Mouse (Mus musculus) stomach, embryonic 15.5 days (tissue): Measurements from ENCODE around the gene Cers1. TPM values are rescaled to one million over a fixed set of nuclear protein-coding genes. Genes with fewer than 3 reads are reported as not detected.

Experiments used
- ATAC-seq: fragments of 200-750 bp; cut with Nextera tagmentation; 2 replicates; pipeline ENCODE4 v1.8.0; 2017; ENCODE audit warnings: low read depth, moderate number of reproducible peaks, moderate TSS enrichment; ENCODE audit not compliant: insufficient read depth, low FRiP score
- H3K27ac ChIP-seq: fragments of 300-500 bp; sonication (generic); 2 replicates; pipeline ENCODE4 v1.5.1; 2015; ENCODE audit warnings: mild to moderate bottlenecking, inconsistent platforms
- H3K27me3 ChIP-seq: fragments of 300-500 bp; sonication (generic); replicated peaks from 2 replicates; pipeline ENCODE4 v1.6.1; 2015; ENCODE audit warnings: inconsistent platforms
- H3K36me3 ChIP-seq: fragments of 300-500 bp; sonication (generic); 2 replicates; pipeline ENCODE4 v1.6.1; 2015; ENCODE audit warnings: inconsistent platforms
- H3K4me1 ChIP-seq: fragments of 300-500 bp; sonication (generic); 2 replicates; pipeline ENCODE4 v1.6.1; 2015; ENCODE audit warnings: inconsistent platforms
- H3K4me2 ChIP-seq: fragments of 300-500 bp; sonication (generic); 2 replicates; pipeline ENCODE4 v1.6.1; 2015; ENCODE audit warnings: mild to moderate bottlenecking, inconsistent platforms
- H3K4me3 ChIP-seq: fragments of 300-500 bp; sonication (generic); replicated peaks from 2 replicates; pipeline ENCODE4 v1.5.1; 2015; ENCODE audit warnings: inconsistent platforms
- H3K9ac ChIP-seq: fragments of 300-500 bp; sonication (generic); 2 replicates; pipeline ENCODE4 v1.6.1; 2015; ENCODE audit warnings: inconsistent platforms
- H3K9me3 ChIP-seq: fragments of 300-500 bp; sonication (generic); 2 replicates; pipeline ENCODE4 v1.6.1; 2016; ENCODE audit warnings: inconsistent platforms
- WGBS: fragments of 180-500 bp; shearing (Covaris S2); methylation state at CpG from one replicate; pipeline ENCODE4 v1.1.7; 2015; 5-methylcytosine and 5-hydroxymethylcytosine counted together
- polyA plus RNA-seq: library from polyadenylated mRNA; unstranded; fragments of >200 nt; fragmentation: Nextera tagmentation; extraction: Ambion mirVana; gene quantifications from 2 replicates; pipeline ENCODE4 v1.2.1, GENCODE M21; 2015

The Cers1 gene
- polyA plus RNA-seq, 1 experiment from 2014 or later: 4.4 TPM

- Histone ChIP-seq H3K9me3 (no peaks in the 10 kb centered on the region), H3K4me1 (peaks cover 8% of the 10 kb centered on the region), H3K4me2 (peak overlapping the region; percentile 79), H3K27me3 (no peaks in the 10 kb centered on the region), H3K27ac (peak overlapping the region; percentile 74), H3K4me3 (peak overlapping the region; percentile 57), H3K9ac (peak overlapping the region; percentile 81), H3K36me3 (peaks cover 18% of the 10 kb centered on the region)
- under 1% methylated on average over 55 of the region's 55 CpGs for WGBS
- peak; percentile 45 for ATAC-seq
These were observed 32.2 kb upstream of the Cers1 start for GRCm38 (mm10) chr8:70283136-70284077.

GRCm38 (mm10) chr8:70284421-70284820 lies 31.2 kb upstream of the Cers1 start:
- Histone ChIP-seq H3K4me1 (peaks cover 8% of the 10 kb centered on the region), H3K9me3 (no peaks in the 10 kb centered on the region), H3K4me3 (no peak overlapping the region), H3K27me3 (no peaks in the 10 kb centered on the region), H3K27ac (no peak overlapping the region), H3K9ac (no peak overlapping the region), H3K36me3 (peaks cover 18% of the 10 kb centered on the region), H3K4me2 (peak overlapping the region; percentile 23)
- ATAC-seq: no peak
- 73% methylated on average over 5 of the region's 5 CpGs for WGBS

- Histone ChIP-seq H3K27ac (no peak overlapping the region), H3K4me2 (no peak overlapping the region), H3K4me1 (peaks cover 8% of the 10 kb centered on the region), H3K27me3 (no peaks in the 10 kb centered on the region), H3K36me3 (peaks cover 18% of the 10 kb centered on the region), H3K4me3 (no peak overlapping the region), H3K9me3 (no peaks in the 10 kb centered on the region), H3K9ac (no peak overlapping the region)
- 94% methylated on average over 15 of the region's 15 CpGs for WGBS
- ATAC-seq: no peak
These were observed 30.3 kb upstream of the Cers1 start for GRCm38 (mm10) chr8:70285304-70285703.

- 87% methylated on average over 8 of the region's 8 CpGs for WGBS
- H3K4me3 ChIP-seq: no peak overlapping the region
- H3K27me3 ChIP-seq: no peaks in the 10 kb centered on the region
- H3K4me2 ChIP-seq: no peak overlapping the region
- peaks cover 8% of the 10 kb centered on the region for H3K4me1 ChIP-seq
- H3K9me3 ChIP-seq: no peaks in the 10 kb centered on the region
- H3K27ac ChIP-seq: no peak overlapping the region
- peaks cover 22% of the 10 kb centered on the region for H3K36me3 ChIP-seq
- ATAC-seq: no peak
- H3K9ac ChIP-seq: no peak overlapping the region
These were observed 28.8 kb upstream of the Cers1 start for GRCm38 (mm10) chr8:70286737-70287136.

GRCm38 (mm10) chr8:70293988-70294405 lies 21.6 kb upstream of the Cers1 start:
- 44% methylated on average over 5 of the region's 5 CpGs for WGBS
- Histone ChIP-seq H3K4me3 (no peak overlapping the region), H3K27ac (no peak overlapping the region), H3K4me2 (no peak overlapping the region), H3K27me3 (no peaks in the 10 kb centered on the region), H3K9me3 (no peaks in the 10 kb centered on the region), H3K4me1 (peaks cover 2% of the 10 kb centered on the region; the same call in 1 of the 2 replicates), H3K36me3 (peaks cover 53% of the 10 kb centered on the region), H3K9ac (no peak overlapping the region)
- no peak for ATAC-seq

GRCm38 (mm10) chr8:70300881-70301280 lies 14.7 kb upstream of the Cers1 start:
- ATAC-seq: no peak
- Histone ChIP-seq H3K4me1 (peaks cover 16% of the 10 kb centered on the region), H3K36me3 (peaks cover 41% of the 10 kb centered on the region), H3K9ac (no peak overlapping the region), H3K4me3 (no peak overlapping the region), H3K4me2 (0 out of 2 replicates have a peak overlapping the region, but pooled peaks have one; percentile 86), H3K27me3 (no peaks in the 10 kb centered on the region), H3K9me3 (no peaks in the 10 kb centered on the region), H3K27ac (no peak overlapping the region)
- 74% methylated on average over 2 of the region's 3 CpGs for WGBS

- Histone ChIP-seq H3K9ac (peak within 1 kb of the TSS; percentile 87), H3K4me1 (peaks cover 16% of the 10 kb centered on the region), H3K4me3 (peak within 1 kb of the TSS; percentile 82), H3K9me3 (no peaks in the 10 kb centered on the region), H3K36me3 (peaks cover 33% of the 10 kb centered on the region), H3K27ac (peak within 1 kb of the TSS; percentile 63; the same call in 1 of the 2 replicates), H3K4me2 (peak within 1 kb of the TSS; percentile 86), H3K27me3 (no peaks in the 10 kb centered on the region)
- ATAC-seq: peak; percentile 91
- WGBS: under 1% methylated on average over 40 of the region's 40 CpGs
These were observed 13.2 kb upstream of the Cers1 start, which contains the start of the genes Ddx49 and Cope for GRCm38 (mm10) chr8:70302358-70302890. Gene Ddx49 (minus strand): TSS chr8:70302489. Gene Cope (plus strand): TSS chr8:70302518.

- Histone ChIP-seq H3K9ac (peak overlapping the region; percentile 87), H3K4me3 (peak overlapping the region; percentile 82), H3K27ac (peak overlapping the region; percentile 63; the same call in 1 of the 2 replicates), H3K4me2 (peak overlapping the region; percentile 86), H3K4me1 (peaks cover 16% of the 10 kb centered on the region), H3K36me3 (peaks cover 38% of the 10 kb centered on the region), H3K27me3 (no peaks in the 10 kb centered on the region), H3K9me3 (no peaks in the 10 kb centered on the region)
- ATAC-seq: peak; percentile 48; the same call in 1 of the 2 replicates
- 4% methylated on average over 16 of the region's 16 CpGs for WGBS
These were observed 12.7 kb upstream of the Cers1 start for GRCm38 (mm10) chr8:70302901-70303300.

- Histone ChIP-seq H3K27ac (no peak overlapping the region), H3K9ac (no peak overlapping the region), H3K4me1 (no peaks in the 10 kb centered on the region), H3K4me2 (no peak overlapping the region), H3K27me3 (no peaks in the 10 kb centered on the region), H3K9me3 (no peaks in the 10 kb centered on the region), H3K36me3 (peaks cover 70% of the 10 kb centered on the region), H3K4me3 (no peak overlapping the region)
- ATAC-seq: no peak
- 37% methylated on average over 2 of the region's 2 CpGs for WGBS
These were observed 6.3 kb upstream of the Cers1 start for GRCm38 (mm10) chr8:70309311-70309710.

- Histone ChIP-seq H3K27ac (no peak overlapping the region), H3K9ac (no peak overlapping the region), H3K4me3 (no peak overlapping the region), H3K4me1 (peaks cover 27% of the 10 kb centered on the region), H3K27me3 (no peaks in the 10 kb centered on the region), H3K36me3 (peaks cover 38% of the 10 kb centered on the region), H3K9me3 (no peaks in the 10 kb centered on the region), H3K4me2 (no peak overlapping the region)
- ATAC-seq: no peak
- WGBS: 89% methylated on average over 2 of the region's 2 CpGs
These were observed 2.2 kb upstream of the Cers1 start for GRCm38 (mm10) chr8:70313399-70313798.

GRCm38 (mm10) chr8:70316511-70317504 lies 1.2 kb downstream of the Cers1 start:
- Histone ChIP-seq H3K9me3 (no peaks in the 10 kb centered on the region), H3K4me2 (peak overlapping the region; percentile 75), H3K27ac (peak overlapping the region; percentile 9; the same call in 1 of the 2 replicates), H3K36me3 (peaks cover 15% of the 10 kb centered on the region; the same call in 1 of the 2 replicates), H3K4me3 (peak overlapping the region; percentile 59), H3K4me1 (peaks cover 27% of the 10 kb centered on the region), H3K27me3 (no peaks in the 10 kb centered on the region), H3K9ac (no peak overlapping the region)
- WGBS: 19% methylated on average over 15 of the region's 15 CpGs
- peak; percentile 71 for ATAC-seq
